Mouse (Mus musculus): Measurements from ENCODE around the gene Hcn1.

The Hcn1 gene

GRCm38 (mm10) chr13:117602181-117602580 lies at the start of gene Hcn1:
Gene Hcn1 (plus strand): TSS chr13:117602320.
- in situ Hi-C loops (cut with MboI): no loop called here

- in situ Hi-C loops (cut with MboI): no loop called here
These were observed 34.9 kb upstream of the Hcn1 start for GRCm38 (mm10) chr13:117567251-117567650.

- in situ Hi-C loops (cut with MboI): no loop called here
These were observed 30.4 kb upstream of the Hcn1 start for GRCm38 (mm10) chr13:117571747-117572146.

- in situ Hi-C loops (cut with MboI): no loop called here
These were observed 7.5 kb upstream of the Hcn1 start for GRCm38 (mm10) chr13:117594494-117595182.

- in situ Hi-C loops (cut with MboI): no loop called here
These were observed 7.0 kb upstream of the Hcn1 start for GRCm38 (mm10) chr13:117595183-117595532.

GRCm38 (mm10) chr13:117601331-117601965 lies 672 bp upstream of the Hcn1 start:
- in situ Hi-C loops (cut with MboI): no loop called here

GRCm38 (mm10) chr13:117602617-117603358 lies 668 bp downstream of the Hcn1 start:
- in situ Hi-C loops (cut with MboI): no loop called here

- in situ Hi-C loops (cut with MboI): no loop called here
These were observed 1.3 kb downstream of the Hcn1 start for GRCm38 (mm10) chr13:117603421-117603820.

GRCm38 (mm10) chr13:117604073-117604472 lies 2.0 kb downstream of the Hcn1 start:
- in situ Hi-C loops (cut with MboI): no loop called here

GRCm38 (mm10) chr13:117604971-117605750 lies 3.0 kb downstream of the Hcn1 start:
- in situ Hi-C loops (cut with MboI): no loop called here

GRCm38 (mm10) chr13:117611881-117612280 lies 9.8 kb downstream of the Hcn1 start:
- in situ Hi-C loops (cut with MboI): no loop called here

- in situ Hi-C loops (cut with MboI): no loop called here
These were observed 17.4 kb downstream of the Hcn1 start for GRCm38 (mm10) chr13:117619544-117619943.

GRCm38 (mm10) chr13:117657501-117657900 lies 55.4 kb downstream of the Hcn1 start:
- in situ Hi-C loops (cut with MboI): no loop called here

- in situ Hi-C loops (cut with MboI): no loop called here
These were observed 56.5 kb downstream of the Hcn1 start for GRCm38 (mm10) chr13:117658414-117659175.

- in situ Hi-C loops (cut with MboI): no loop called here
These were observed 57.4 kb downstream of the Hcn1 start for GRCm38 (mm10) chr13:117659511-117659910.

- in situ Hi-C loops (cut with MboI): no loop called here
These were observed 60.5 kb downstream of the Hcn1 start for GRCm38 (mm10) chr13:117662661-117663060.

GRCm38 (mm10) chr13:117669303-117669702 lies 67.2 kb downstream of the Hcn1 start:
- in situ Hi-C loops (cut with MboI): no loop called here

GRCm38 (mm10) chr13:117671851-117672250 lies 69.7 kb downstream of the Hcn1 start:
- in situ Hi-C loops (cut with MboI): no loop called here

- in situ Hi-C loops (cut with MboI): no loop called here
These were observed 74.3 kb downstream of the Hcn1 start for GRCm38 (mm10) chr13:117676418-117676817.

- in situ Hi-C loops (cut with MboI): no loop called here
These were observed 85.5 kb downstream of the Hcn1 start for GRCm38 (mm10) chr13:117687670-117688069.

GRCm38 (mm10) chr13:117694729-117695332 lies 92.7 kb downstream of the Hcn1 start:
- in situ Hi-C loops (cut with MboI): no loop called here

Data from mature B cell (primary cell).